Mouse (Mus musculus) heart, postnatal 0 days (tissue): Measurements from ENCODE around the gene Ovgp1.

ENCODE experiments used
- CTCF ChIP-seq: IDR thresholded peaks from 2 replicates; pipeline ENCODE4 v1.5.1; 2016; ENCODE audit warnings: antibody characterized with exemption, control low read depth, low read depth
- EP300 ChIP-seq: IDR thresholded peaks from 2 replicates; pipeline ENCODE4 v1.6.1; 2016; ENCODE audit warnings: antibody characterized with exemption, low read depth

- TF ChIP-seq EP300 (no peak), CTCF (no peak)
Measured at GRCm38 (mm10) chr3:105927561-105928194, 45.8 kb upstream of the Ovgp1 start.
